Mouse (Mus musculus) midbrain, embryonic 15.5 days (tissue): ENCODE measurements around the gene Txnrd1. TPM values are rescaled to one million over a fixed set of nuclear protein-coding genes. Genes with fewer than 3 reads are reported as not detected.

Experiments
- polyA plus RNA-seq: library from polyadenylated mRNA; unstranded; fragments of >200 nt; fragmentation: Nextera tagmentation; extraction: Ambion mirVana; gene quantifications from 2 replicates; pipeline ENCODE4 v1.2.1, GENCODE M21; 2015

Txnrd1 gene
- polyA plus RNA-seq, 1 experiment from 2014 or later = 113 TPM

Other genes starting within 250 kb of the Txnrd1 start
- 28.4 and 36.4 TPM in 2 replicates for gene 1190007I07Rik, start 210.7 kb upstream of the Txnrd1 start, polyA plus RNA-seq
- gene Tdg, start 204.1 kb upstream of the Txnrd1 start, polyA plus RNA-seq = 169 and 170 TPM in 2 replicates
- 1.4 and 1.6 TPM in 2 replicates for gene Glt8d2, start 143.3 kb upstream of the Txnrd1 start, polyA plus RNA-seq
- 40.5 and 45.8 TPM in 2 replicates for gene Hcfc2, start 137.8 kb upstream of the Txnrd1 start, polyA plus RNA-seq
- 46.4 and 47.1 TPM in 2 replicates for gene Nfyb, start 69.8 kb upstream of the Txnrd1 start, polyA plus RNA-seq
- gene Eid3, start 32.7 kb downstream of the Txnrd1 start, polyA plus RNA-seq = 0.43 and 0.74 TPM in 2 replicates
- 3.8 and 4.1 TPM in 2 replicates for gene Chst11, start 151.5 kb downstream of the Txnrd1 start, polyA plus RNA-seq